Mouse (Mus musculus) spleen, adult 2 months (tissue): ENCODE measurements at regions not wholly inside any gene's neighbourhood (a gene's known extent, or its start where the extent isn't known, plus 50 kb on each side); places are given as distances from the start of the nearest gene placed in this dataset.

Experiments
- DNase-seq, 2 experiments: peaks; one replicate each; pipeline versions ENCODE4 v3.0.0 to v3.0.0-alpha.2; 2012 to 2021; ENCODE audit warnings: low spot score in 2 of 2, low read depth in 1 of 2
- H3K27ac ChIP-seq: fragments of 200-500 bp; 2 replicates; pipeline ENCODE4 v1.5.1; 2012; ENCODE audit warnings: low read length, inconsistent platforms; ENCODE audit not compliant: insufficient read depth
- H3K27me3 ChIP-seq: fragments of 200-500 bp; 2 replicates; pipeline ENCODE4 v1.6.1; 2012; ENCODE audit warnings: mild to moderate bottlenecking, moderate library complexity, low read length, inconsistent platforms; ENCODE audit not compliant: control insufficient read depth, insufficient read depth
- H3K36me3 ChIP-seq: fragments of 200-500 bp; 2 replicates; pipeline ENCODE4 v1.6.1; 2012; ENCODE audit warnings: mild to moderate bottlenecking, low read length, inconsistent platforms; ENCODE audit not compliant: control insufficient read depth, insufficient read depth
- H3K4me1 ChIP-seq: fragments of 200-500 bp; 2 replicates; pipeline ENCODE4 v1.6.1; 2011; ENCODE audit warnings: inconsistent platforms; ENCODE audit not compliant: control insufficient read depth, insufficient read depth, insufficient read length
- H3K4me3 ChIP-seq: fragments of 200-500 bp; 2 replicates; pipeline ENCODE4 v1.5.1; 2011; ENCODE audit warnings: mild to moderate bottlenecking, inconsistent platforms; ENCODE audit not compliant: insufficient read depth, insufficient read length; ENCODE audit errors: extremely low read depth
- CTCF ChIP-seq: fragments of 200-500 bp; IDR thresholded peaks from 2 replicates; pipeline ENCODE4 v1.5.1; 2011; ENCODE audit warnings: mild to moderate bottlenecking, inconsistent platforms; ENCODE audit not compliant: insufficient read depth, insufficient read length, insufficient replicate concordance; ENCODE audit errors: extremely low read depth
- POLR2A ChIP-seq: fragments of 200-500 bp; IDR thresholded peaks from 2 replicates; pipeline ENCODE4 v1.6.1; 2011; ENCODE audit warnings: low read depth, low read length, inconsistent platforms
- whole genome bisulfite sequencing: fragments of 180-500 bp; shearing (Covaris S2); methylation state at CpG from one replicate; pipeline ENCODE4 v1.1.7; 2018; 5-methylcytosine and 5-hydroxymethylcytosine counted together

- 77% methylated on average over 5 of the region's 5 CpGs for WGBS
- no peaks in the 10 kb centered on the region for H3K27me3 ChIP-seq
- no peak for DNase-seq
- no peak overlapping the region for H3K27ac ChIP-seq
- no peaks in the 10 kb centered on the region for H3K4me1 ChIP-seq
- H3K36me3 ChIP-seq: no peaks in the 10 kb centered on the region
- TF ChIP-seq CTCF (no peak), POLR2A (no peak)
- no peak overlapping the region for H3K4me3 ChIP-seq
Measured at GRCm38 (mm10) chr1:89337861-89338260, 116.7 kb upstream of the Agap1 start.

GRCm38 (mm10) chr1:89342794-89343193, 111.8 kb upstream of the Agap1 start:
- Histone ChIP-seq H3K4me3 (no peak overlapping the region), H3K36me3 (no peaks in the 10 kb centered on the region), H3K27ac (no peak overlapping the region), H3K27me3 (no peaks in the 10 kb centered on the region), H3K4me1 (no peaks in the 10 kb centered on the region)
- WGBS: 61% methylated on average over 4 of the region's 4 CpGs
- TF ChIP-seq CTCF: no peak
- no peak for TF ChIP-seq POLR2A
- no peak for DNase-seq

- Histone ChIP-seq H3K4me1 (no peaks in the 10 kb centered on the region), H3K27ac (no peak overlapping the region), H3K27me3 (no peaks in the 10 kb centered on the region), H3K4me3 (no peak overlapping the region), H3K36me3 (no peaks in the 10 kb centered on the region)
- no peak for DNase-seq
- TF ChIP-seq POLR2A: no peak
- TF ChIP-seq CTCF: no peak
- WGBS: 47% methylated on average over 6 of the region's 6 CpGs
Measured at GRCm38 (mm10) chr1:89344546-89344945, 110.1 kb upstream of the Agap1 start.

- TF ChIP-seq POLR2A (no peak), CTCF (no peak)
- WGBS: 66% methylated on average over 3 of the region's 3 CpGs
- Histone ChIP-seq H3K4me3 (no peak overlapping the region), H3K27me3 (no peaks in the 10 kb centered on the region), H3K4me1 (no peaks in the 10 kb centered on the region), H3K27ac (no peak overlapping the region), H3K36me3 (no peaks in the 10 kb centered on the region)
- DNase-seq: no peak
Measured at GRCm38 (mm10) chr1:89347341-89347740, 107.3 kb upstream of the Agap1 start.

- Histone ChIP-seq H3K4me3 (no peak overlapping the region), H3K27ac (no peak overlapping the region), H3K27me3 (no peaks in the 10 kb centered on the region), H3K4me1 (no peaks in the 10 kb centered on the region), H3K36me3 (no peaks in the 10 kb centered on the region)
- no peak for DNase-seq
- WGBS: 71% methylated on average over 4 of the region's 4 CpGs
- TF ChIP-seq POLR2A: no peak
- no peak for TF ChIP-seq CTCF
Measured at GRCm38 (mm10) chr1:89352936-89353335, 101.7 kb upstream of the Agap1 start.

- no peak for DNase-seq
Measured at GRCm38 (mm10) chr1:89359257-89359656, 95.3 kb upstream of the Agap1 start.

GRCm38 (mm10) chr1:89364547-89365305, 89.9 kb upstream of the Agap1 start:
- TF ChIP-seq CTCF (no peak), POLR2A (no peak)
- H3K4me1 ChIP-seq: no peaks in the 10 kb centered on the region
- 81% methylated on average over 12 of the region's 12 CpGs for WGBS
- no peak overlapping the region for H3K27ac ChIP-seq
- H3K4me3 ChIP-seq: no peak overlapping the region
- H3K36me3 ChIP-seq: no peaks in the 10 kb centered on the region
- H3K27me3 ChIP-seq: no peaks in the 10 kb centered on the region
- no peak for DNase-seq

More at GRCm38 (mm10) chr1:89359257-89359656, 95.3 kb upstream of the Agap1 start:
- no peaks in the 10 kb centered on the region for H3K4me1 ChIP-seq
- no peaks in the 10 kb centered on the region for H3K36me3 ChIP-seq
- no peak overlapping the region for H3K27ac ChIP-seq
- no peak overlapping the region for H3K4me3 ChIP-seq
- WGBS: 73% methylated on average over 3 of the region's 3 CpGs
- TF ChIP-seq POLR2A (no peak), CTCF (no peak)
- no peaks in the 10 kb centered on the region for H3K27me3 ChIP-seq
